Mouse (Mus musculus) cerebellum, adult 2 months (tissue): ENCODE measurements at regions not wholly inside any gene's neighbourhood (a gene's known extent, or its start where the extent isn't known, plus 50 kb on each side); places are given as distances from the start of the nearest gene placed in this dataset.

Source experiments
- CTCF ChIP-seq: fragments of 200-500 bp; IDR thresholded peaks from 2 replicates; pipeline ENCODE4 v1.5.1; 2011; ENCODE audit warnings: low read depth, mild to moderate bottlenecking, control low read depth, low read length, moderate library complexity, borderline replicate concordance; ENCODE audit not compliant: insufficient read depth
- POLR2A ChIP-seq: fragments of 200-500 bp; IDR thresholded peaks from 2 replicates; pipeline ENCODE4 v1.6.1; 2011; ENCODE audit warnings: low read length, control low read depth, borderline replicate concordance; ENCODE audit not compliant: insufficient read depth

- TF ChIP-seq CTCF (no peak), POLR2A (no peak)
Observed at GRCm38 (mm10) chr12:32628552-32628951, 190.8 kb upstream of the Nampt start.
